Mouse (Mus musculus) naive thymus-derived CD4-positive, alpha-beta T cell, adult 2 months (primary cell): Measurements from ENCODE around the gene St7l.
A peak's percentile ranks its signal among the peaks of the same experiment; 100 is the strongest.
"Not testable (repeated sequence)": the region's sequence is repeated elsewhere in the genome, so short reads cannot be mapped to it uniquely, and the experiment has no call there.

Experiments used
- DNase-seq: peaks from one replicate; pipeline ENCODE4 v3.0.0-alpha.2; 2011; ENCODE audit warnings: low read depth

Gene St7l

GRCm38 (mm10) chr3:104863786-104864650 lies at the start of gene St7l, which contains the start of gene Capza1:
Gene St7l (plus strand): TSS chr3:104864005.
Gene Capza1 (minus strand): TSS chr3:104864505.
- DNase-seq, result peak; percentile 88

GRCm38 (mm10) chr3:104814746-104815145 lies 49.1 kb upstream of the St7l start:
- DNase-seq, result no peak

- no peak for DNase-seq
Observed at GRCm38 (mm10) chr3:104815346-104815745, 48.5 kb upstream of the St7l start.

- no peak for DNase-seq
Observed at GRCm38 (mm10) chr3:104816130-104816529, 47.7 kb upstream of the St7l start.

GRCm38 (mm10) chr3:104817481-104817990 lies 46.3 kb upstream of the St7l start:
- DNase-seq, result peak; percentile 58

- DNase-seq, result peak; percentile 78
Observed at GRCm38 (mm10) chr3:104817991-104818748, 45.6 kb upstream of the St7l start, which contains the start of gene Mov10. Gene Mov10 (minus strand): TSS chr3:104818563.

GRCm38 (mm10) chr3:104818749-104819134 lies 45.1 kb upstream of the St7l start:
- no peak for DNase-seq

GRCm38 (mm10) chr3:104820426-104820825 lies 43.4 kb upstream of the St7l start:
- no peak for DNase-seq

GRCm38 (mm10) chr3:104822413-104822812 lies 41.4 kb upstream of the St7l start:
- DNase-seq, result no peak

- DNase-seq, result no peak
Observed at GRCm38 (mm10) chr3:104835797-104836196, 28.0 kb upstream of the St7l start.

GRCm38 (mm10) chr3:104841049-104841448 lies 22.8 kb upstream of the St7l start:
- DNase-seq, result no peak

GRCm38 (mm10) chr3:104846601-104847000 lies 17.2 kb upstream of the St7l start:
- DNase-seq, result no peak

GRCm38 (mm10) chr3:104854465-104854864 lies 9.3 kb upstream of the St7l start:
- no peak for DNase-seq

GRCm38 (mm10) chr3:104854866-104855265 lies 8.9 kb upstream of the St7l start:
- no peak for DNase-seq

GRCm38 (mm10) chr3:104856106-104856505 lies 7.7 kb upstream of the St7l start:
- peak; percentile 49 for DNase-seq

- DNase-seq, result no peak
Observed at GRCm38 (mm10) chr3:104858560-104858959, 5.2 kb upstream of the St7l start.

GRCm38 (mm10) chr3:104864651-104865340 lies 991 bp downstream of the St7l start:
- peak; percentile 86 for DNase-seq

- DNase-seq, result no peak
Observed at GRCm38 (mm10) chr3:104865341-104865788, 1.6 kb downstream of the St7l start.

GRCm38 (mm10) chr3:104866674-104867073 lies 2.9 kb downstream of the St7l start:
- not testable (repeated sequence) for DNase-seq

- no peak for DNase-seq
Observed at GRCm38 (mm10) chr3:104869611-104870010, 5.8 kb downstream of the St7l start.

GRCm38 (mm10) chr3:104888585-104888984 lies 24.8 kb downstream of the St7l start:
- no peak for DNase-seq

- DNase-seq, result no peak
Observed at GRCm38 (mm10) chr3:104896141-104896540, 32.3 kb downstream of the St7l start.
